Mouse (Mus musculus) lung, postnatal 0 days (tissue): ENCODE data around the gene Abhd2.

Experiments
- CTCF ChIP-seq: IDR thresholded peaks from 2 replicates; pipeline ENCODE4 v1.5.1; 2016; ENCODE audit warnings: antibody characterized with exemption, mild to moderate bottlenecking
- EP300 ChIP-seq: IDR thresholded peaks from 2 replicates; pipeline ENCODE4 v1.6.1; 2016; ENCODE audit warnings: antibody characterized with exemption, mild to moderate bottlenecking, control low read depth

DNA sequence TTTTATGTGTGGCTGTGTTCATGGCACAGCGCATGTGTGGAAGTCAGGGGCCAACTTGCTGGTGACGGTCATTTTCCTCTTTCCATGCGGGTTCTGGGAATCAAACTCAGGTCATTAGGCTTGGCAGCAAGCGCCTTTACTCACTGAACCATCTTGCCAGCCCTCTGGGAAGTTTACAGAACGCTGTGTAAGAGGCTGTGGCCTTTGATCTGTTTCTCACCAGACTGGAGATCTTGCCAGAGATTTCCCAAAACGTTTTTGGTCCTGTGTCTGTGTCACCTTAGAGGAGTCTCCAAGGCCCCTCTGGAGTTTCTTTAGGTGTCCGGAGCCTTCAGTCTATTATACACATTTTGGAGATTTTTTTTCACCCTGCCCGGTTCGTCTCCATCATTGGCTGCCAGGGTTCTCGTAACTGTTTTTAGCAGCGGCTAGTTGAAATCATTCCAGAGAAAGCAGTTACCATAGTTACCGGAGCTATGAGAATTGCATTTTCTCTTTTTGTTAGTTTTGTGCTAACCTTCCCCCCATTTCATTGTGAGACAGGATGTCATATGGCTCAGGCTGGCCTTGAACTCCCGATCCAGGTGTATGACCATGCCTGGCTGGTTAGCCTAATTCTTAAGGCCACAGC lies 22.3 kb downstream of the Abhd2 start:
- TF ChIP-seq CTCF (no peak), EP300 (no peak)
